Mouse (Mus musculus) forebrain, embryonic 14.5 days (tissue): ENCODE measurements around the gene Dync2h1. TPM values are rescaled to one million over a fixed set of nuclear protein-coding genes. Genes with fewer than 3 reads are reported as not detected.

ENCODE experiments used
- ATAC-seq: fragments of 200-750 bp; cut with Nextera tagmentation; 2 replicates; pipeline ENCODE4 v1.8.0; 2017; ENCODE audit warnings: mild to moderate bottlenecking, moderate library complexity
- DNase-seq: peaks from one replicate; pipeline ENCODE4 v3.0.0-alpha.2; 2015; ENCODE audit warnings: low spot score
- H3K27ac ChIP-seq: fragments of 300-500 bp; sonication (generic); 2 replicates; pipeline ENCODE4 v1.5.1; 2014; ENCODE audit warnings: low read depth, mild to moderate bottlenecking, control low read depth, low read length, moderate library complexity
- H3K27me3 ChIP-seq: fragments of 300-500 bp; sonication (generic); replicated peaks from 2 replicates; pipeline ENCODE4 v1.6.1; 2014; ENCODE audit warnings: low read length, control low read depth, mixed read lengths; ENCODE audit not compliant: control insufficient read depth, insufficient read depth
- H3K36me3 ChIP-seq: fragments of 300-500 bp; sonication (generic); 2 replicates; pipeline ENCODE4 v1.6.1; 2014; ENCODE audit warnings: low read length, control low read depth; ENCODE audit not compliant: control insufficient read depth, insufficient read depth
- H3K4me1 ChIP-seq: fragments of 300-500 bp; sonication (generic); 2 replicates; pipeline ENCODE4 v1.6.1; 2014; ENCODE audit warnings: antibody characterized with exemption, low read length, control low read depth; ENCODE audit not compliant: control insufficient read depth, insufficient read depth
- H3K4me2 ChIP-seq: fragments of 300-500 bp; sonication (generic); 2 replicates; pipeline ENCODE4 v1.6.1; 2014; ENCODE audit warnings: mild to moderate bottlenecking, control low read depth, low read length
- H3K4me3 ChIP-seq: fragments of 300-500 bp; sonication (generic); 2 replicates; pipeline ENCODE4 v1.5.1; 2014; ENCODE audit warnings: low read depth, low read length, control low read depth
- H3K9ac ChIP-seq: fragments of 300-500 bp; sonication (generic); 2 replicates; pipeline ENCODE4 v1.6.1; 2014; ENCODE audit warnings: mild to moderate bottlenecking, low read length, control low read depth, moderate library complexity
- H3K9me3 ChIP-seq: fragments of 300-500 bp; sonication (generic); replicated peaks from 2 replicates; pipeline ENCODE4 v1.6.1; 2016; ENCODE audit warnings: low read length, control low read depth, mixed read lengths; ENCODE audit not compliant: control insufficient read depth
- WGBS: fragments of 180-500 bp; shearing (Covaris S2); extraction: QIAGEN DNeasy Blood & Tissue Kit; methylation state at CpG from one replicate; pipeline ENCODE4 v1.1.7; 2014; 5-methylcytosine and 5-hydroxymethylcytosine counted together
- polyA plus RNA-seq: library from polyadenylated mRNA; unstranded; fragments of >200 nt; fragmentation: Nextera tagmentation; extraction: Ambion mirVana; gene quantifications from 2 replicates; pipeline ENCODE4 v1.2.1, GENCODE M21; 2014

Gene Dync2h1
- polyA plus RNA-seq, 1 experiment from 2014 or later, result 15.5 TPM

DNA sequence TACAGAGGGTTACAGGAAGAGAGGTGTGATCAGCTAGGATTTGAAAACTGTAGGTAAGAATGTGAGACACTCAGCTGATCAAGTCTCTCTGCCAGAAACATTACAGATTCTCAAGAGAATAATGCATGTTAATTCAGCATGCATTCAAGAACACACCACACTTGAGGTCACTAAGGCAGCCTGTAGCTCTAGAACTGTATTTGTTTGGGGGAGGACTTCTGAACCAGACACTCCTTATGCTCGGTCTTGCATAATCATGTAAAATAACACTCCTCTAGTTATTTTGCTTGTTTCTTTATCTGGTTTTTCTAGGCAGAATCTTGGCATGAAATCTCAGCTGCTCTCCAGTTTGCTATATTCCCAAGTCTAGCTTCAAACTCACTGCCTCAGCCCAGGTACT lies 282.6 kb downstream of the Dync2h1 start:
- Histone ChIP-seq H3K27ac (no peak overlapping the region), H3K4me2 (no peak overlapping the region), H3K9me3 (no peaks in the 10 kb centered on the region), H3K9ac (no peak overlapping the region), H3K4me3 (no peak overlapping the region), H3K36me3 (no peaks in the 10 kb centered on the region), H3K27me3 (no peaks in the 10 kb centered on the region), H3K4me1 (no peaks in the 10 kb centered on the region)
- ATAC-seq (no peak), DNase-seq (no peak)
- 87% methylated on average over 1 of the region's 1 CpGs for WGBS

DNA sequence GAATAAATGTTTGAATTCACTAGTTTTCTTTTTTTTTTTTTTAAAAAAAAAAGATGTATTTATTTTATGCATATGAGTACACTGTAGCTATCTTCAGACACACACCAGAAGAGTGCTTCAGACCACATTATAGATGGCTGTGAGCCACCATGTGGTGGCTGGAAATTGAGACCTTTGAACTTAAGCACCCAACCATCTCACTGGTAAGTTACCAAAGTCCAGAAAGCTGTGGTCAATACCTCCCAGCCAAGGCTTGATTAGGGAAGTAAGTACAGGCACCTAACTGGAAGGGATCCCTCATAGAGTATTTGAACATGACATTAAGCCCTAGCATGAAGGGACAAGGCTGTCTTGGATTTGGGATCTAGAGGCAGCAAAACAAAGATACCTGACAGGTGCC lies 292.9 kb downstream of the Dync2h1 start:
- H3K4me3 ChIP-seq, result no peak overlapping the region
- no peak overlapping the region for H3K4me2 ChIP-seq
- H3K9me3 ChIP-seq, result no peaks in the 10 kb centered on the region
- DNase-seq (no peak), ATAC-seq (no peak)
- no peak overlapping the region for H3K9ac ChIP-seq
- no peaks in the 10 kb centered on the region for H3K36me3 ChIP-seq
- H3K27me3 ChIP-seq, result no peaks in the 10 kb centered on the region
- no peak overlapping the region for H3K27ac ChIP-seq
- H3K4me1 ChIP-seq, result no peaks in the 10 kb centered on the region

- H3K4me1 ChIP-seq, result no peaks in the 10 kb centered on the region
- DNase-seq, result no peak
- no peak for ATAC-seq
- H3K9me3 ChIP-seq, result no peaks in the 10 kb centered on the region
- no peak overlapping the region for H3K4me3 ChIP-seq
- H3K27me3 ChIP-seq, result no peaks in the 10 kb centered on the region
- no peak overlapping the region for H3K27ac ChIP-seq
- no peaks in the 10 kb centered on the region for H3K36me3 ChIP-seq
- H3K4me2 ChIP-seq, result no peak overlapping the region
- no peak overlapping the region for H3K9ac ChIP-seq
- WGBS, result 88% methylated on average over 1 of the region's 1 CpGs
Measured at GRCm38 (mm10) chr9:6881187-6881984, 302.9 kb downstream of the Dync2h1 start.

Other genes starting within 250 kb of the Dync2h1 start
- gene Dcun1d5, start 74 bp upstream of the Dync2h1 start, polyA plus RNA-seq, result 134 and 141 TPM in 2 replicates
- gene Mmp13, start 88.1 kb upstream of the Dync2h1 start, polyA plus RNA-seq, result not detected in 2 replicates
- not detected in 2 replicates for gene Mmp12, start 159.9 kb upstream of the Dync2h1 start, polyA plus RNA-seq
- gene Mmp1b, start 203.6 kb upstream of the Dync2h1 start, polyA plus RNA-seq, result not detected in 2 replicates